Mouse (Mus musculus): ENCODE results near the gene Acad11. TPM values are rescaled to one million over a fixed set of nuclear protein-coding genes. Genes with fewer than 3 reads are reported as not detected.

Acad11 gene
- polyA plus RNA-seq, 1 experiment from 2014 or later: 25.2 TPM

DNA sequence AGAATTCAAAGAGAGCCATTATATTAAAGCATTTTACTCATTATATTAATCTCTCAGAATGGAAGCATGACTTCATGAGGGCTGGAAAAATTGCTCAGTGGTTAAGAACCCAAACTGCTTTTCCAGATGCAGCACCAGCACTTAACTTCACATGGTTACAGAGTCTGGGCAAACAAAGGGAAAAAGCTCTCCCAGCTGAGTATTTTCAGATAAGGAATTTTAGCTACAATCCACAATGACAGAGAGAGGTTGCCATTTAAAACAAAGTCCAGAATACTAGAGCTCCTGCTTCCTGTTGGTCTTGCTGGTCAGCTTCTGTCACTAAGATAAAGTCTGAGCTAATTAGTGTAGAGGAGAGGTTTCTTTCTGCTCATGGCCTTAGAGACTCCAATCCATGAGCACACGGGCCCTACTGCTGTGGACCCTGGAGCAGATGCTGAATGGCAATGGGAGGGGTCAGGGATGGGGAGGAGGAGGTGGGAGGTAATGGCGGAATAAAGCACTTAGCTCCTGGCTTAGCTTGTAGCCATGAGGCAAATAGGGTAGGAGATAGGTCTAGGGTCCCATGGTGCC, 45.5 kb downstream of the Acad11 start:
- Histone ChIP-seq H3K36me3 (replicated peaks) (no peaks in the 10 kb centered on the region), H3K4me3 (replicated peaks) (no peak overlapping the region), H3K4me1 (replicated peaks) (no peaks in the 10 kb centered on the region), H3K27me3 (no peaks in the 10 kb centered on the region), H3K4me2 (no peak overlapping the region), H3K9me3 (replicated peaks) (no peaks in the 10 kb centered on the region), H3K9ac (no peak overlapping the region), H3K27ac (replicated peaks) (no peak overlapping the region)
- WGBS (ENCODE audit: insufficient replicate concordance): 54% methylated on average over 2 of the region's 2 CpGs
- no peak for ATAC-seq (ENCODE audit: insufficient read depth)

GRCm38 (mm10) chr9:104109151-104109550, 46.0 kb downstream of the Acad11 start:
- H3K9ac ChIP-seq: no peak overlapping the region
- H3K4me2 ChIP-seq: no peak overlapping the region
- H3K9me3 ChIP-seq (replicated peaks): no peaks in the 10 kb centered on the region
- H3K27me3 ChIP-seq: no peaks in the 10 kb centered on the region
- ATAC-seq (ENCODE audit: insufficient read depth): no peak
- whole genome bisulfite sequencing (ENCODE audit: insufficient replicate concordance): 84% methylated on average over 5 of the region's 5 CpGs
- H3K4me1 ChIP-seq (replicated peaks): no peaks in the 10 kb centered on the region
- no peak overlapping the region for H3K4me3 ChIP-seq (replicated peaks)
- no peak overlapping the region for H3K27ac ChIP-seq (replicated peaks)
- no peaks in the 10 kb centered on the region for H3K36me3 ChIP-seq (replicated peaks)

GRCm38 (mm10) chr9:104123101-104123500, 59.9 kb downstream of the Acad11 start:
- 0 out of 2 replicates have a peak, but pooled peaks cover 4% of the 10 kb centered on the region for H3K36me3 ChIP-seq (replicated peaks)
- no peaks in the 10 kb centered on the region for H3K4me1 ChIP-seq (replicated peaks)
- no peak overlapping the region for H3K4me2 ChIP-seq
- no peak overlapping the region for H3K9ac ChIP-seq
- H3K27me3 ChIP-seq: no peaks in the 10 kb centered on the region
- no peak overlapping the region for H3K4me3 ChIP-seq (replicated peaks)
- no peaks in the 10 kb centered on the region for H3K9me3 ChIP-seq (replicated peaks)
- ATAC-seq (ENCODE audit: insufficient read depth): no peak
- H3K27ac ChIP-seq (replicated peaks): no peak overlapping the region
- WGBS (ENCODE audit: insufficient replicate concordance): 27% methylated on average over 5 of the region's 5 CpGs

DNA sequence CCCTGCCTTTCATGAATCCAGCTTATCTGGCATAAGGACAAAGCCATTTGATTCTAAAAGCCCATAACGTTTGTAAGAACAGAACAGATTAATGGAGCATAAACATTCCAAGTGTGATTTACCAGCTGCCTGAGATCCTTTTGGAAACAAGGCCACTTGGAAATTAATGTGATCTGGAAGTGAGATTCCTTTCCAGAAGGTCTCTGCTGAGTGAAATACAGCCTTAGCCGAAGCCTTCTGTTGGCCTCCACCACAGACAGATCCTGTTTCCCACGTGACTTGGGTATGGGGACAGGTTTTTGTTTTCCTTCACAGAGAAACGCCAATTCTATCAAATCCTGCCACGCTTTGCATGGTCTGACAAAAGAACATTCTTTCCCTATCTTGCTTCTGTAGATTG, 60.4 kb downstream of the Acad11 start:
- no peak for ATAC-seq (ENCODE audit: insufficient read depth)
- no peaks in the 10 kb centered on the region for H3K27me3 ChIP-seq
- H3K4me2 ChIP-seq: no peak overlapping the region
- H3K4me3 ChIP-seq (replicated peaks): no peak overlapping the region
- 0 out of 2 replicates have a peak, but pooled peaks cover 4% of the 10 kb centered on the region for H3K36me3 ChIP-seq (replicated peaks)
- no peaks in the 10 kb centered on the region for H3K4me1 ChIP-seq (replicated peaks)
- no peak overlapping the region for H3K9ac ChIP-seq
- no peaks in the 10 kb centered on the region for H3K9me3 ChIP-seq (replicated peaks)
- 47% methylated on average over 5 of the region's 5 CpGs for WGBS (ENCODE audit: insufficient replicate concordance)
- H3K27ac ChIP-seq (replicated peaks): no peak overlapping the region

- H3K4me2 ChIP-seq: no peak within 1 kb of the TSS
- H3K27me3 ChIP-seq: no peaks in the 10 kb centered on the region
- H3K4me1 ChIP-seq (replicated peaks): no peaks in the 10 kb centered on the region
- H3K36me3 ChIP-seq (replicated peaks): 0 out of 2 replicates have a peak, but pooled peaks cover 4% of the 10 kb centered on the region
- no peak within 1 kb of the TSS for H3K9ac ChIP-seq
- H3K27ac ChIP-seq (replicated peaks): no peak within 1 kb of the TSS
- H3K9me3 ChIP-seq (replicated peaks): no peaks in the 10 kb centered on the region
- ATAC-seq (ENCODE audit: insufficient read depth): no peak
- H3K4me3 ChIP-seq (replicated peaks): no peak within 1 kb of the TSS
- WGBS (ENCODE audit: insufficient replicate concordance): 67% methylated on average over 3 of the region's 3 CpGs
Measured at GRCm38 (mm10) chr9:104126833-104127232, 63.7 kb downstream of the Acad11 start, which contains the start of gene Ackr4. Ackr4 (minus strand) TSS chr9:104126933.

- H3K36me3 ChIP-seq (replicated peaks): 0 out of 2 replicates have a peak, but pooled peaks cover 2% of the 10 kb centered on the region
- no peak overlapping the region for H3K27ac ChIP-seq (replicated peaks)
- ATAC-seq (ENCODE audit: insufficient read depth): no peak
- 50% methylated on average over 2 of the region's 2 CpGs for WGBS (ENCODE audit: insufficient replicate concordance)
- H3K9me3 ChIP-seq (replicated peaks): no peaks in the 10 kb centered on the region
- no peak overlapping the region for H3K4me3 ChIP-seq (replicated peaks)
- H3K9ac ChIP-seq: no peak overlapping the region
- H3K4me1 ChIP-seq (replicated peaks): no peaks in the 10 kb centered on the region
- no peak overlapping the region for H3K4me2 ChIP-seq
- no peaks in the 10 kb centered on the region for H3K27me3 ChIP-seq
Measured at GRCm38 (mm10) chr9:104128110-104128509, 64.9 kb downstream of the Acad11 start.

DNA sequence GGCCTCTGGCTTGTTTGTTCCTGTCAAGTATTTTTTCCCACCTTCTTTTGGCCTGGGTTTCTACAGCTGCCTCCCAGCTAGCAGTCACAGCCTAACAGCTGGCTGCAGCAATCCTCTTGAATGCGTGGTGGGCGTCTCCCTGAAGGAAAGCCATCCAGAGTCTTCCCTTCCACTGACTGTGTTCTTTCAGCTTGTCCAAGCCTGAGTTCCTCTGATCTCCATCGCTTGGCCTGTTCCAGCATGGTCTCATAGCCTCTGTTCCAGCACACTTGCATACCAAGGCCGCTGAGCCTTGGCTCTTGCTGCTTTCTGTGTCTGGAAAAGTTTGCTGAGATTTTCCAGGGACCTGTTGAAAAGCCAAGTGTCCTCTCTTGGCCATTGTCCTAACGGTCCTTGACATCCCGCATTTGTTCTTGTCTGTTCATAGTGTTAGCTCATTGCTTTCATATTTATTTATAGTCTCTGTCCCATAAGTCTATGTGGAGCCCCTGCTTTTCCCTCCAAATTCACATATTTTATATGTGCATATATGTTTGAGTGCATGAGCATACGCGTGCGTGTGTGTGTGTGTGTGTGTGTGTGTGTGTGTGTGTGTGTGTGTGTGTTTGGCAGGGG, 67.1 kb downstream of the Acad11 start:
- H3K27me3 ChIP-seq: no peaks in the 10 kb centered on the region
- no peak overlapping the region for H3K27ac ChIP-seq (replicated peaks)
- 67% methylated on average over 9 of the region's 9 CpGs for WGBS (ENCODE audit: insufficient replicate concordance)
- H3K36me3 ChIP-seq (replicated peaks): no peaks in the 10 kb centered on the region
- no peak overlapping the region for H3K4me2 ChIP-seq
- H3K4me3 ChIP-seq (replicated peaks): no peak overlapping the region
- no peak overlapping the region for H3K9ac ChIP-seq
- no peak for ATAC-seq (ENCODE audit: insufficient read depth)
- H3K4me1 ChIP-seq (replicated peaks): no peaks in the 10 kb centered on the region
- H3K9me3 ChIP-seq (replicated peaks): no peaks in the 10 kb centered on the region

- H3K27ac ChIP-seq (replicated peaks): no peak overlapping the region
- no peaks in the 10 kb centered on the region for H3K27me3 ChIP-seq
- no peaks in the 10 kb centered on the region for H3K9me3 ChIP-seq (replicated peaks)
- no peaks in the 10 kb centered on the region for H3K36me3 ChIP-seq (replicated peaks)
- WGBS (ENCODE audit: insufficient replicate concordance): 50% methylated on average over 6 of the region's 6 CpGs
- H3K4me1 ChIP-seq (replicated peaks): no peaks in the 10 kb centered on the region
- H3K4me2 ChIP-seq: no peak overlapping the region
- no peak overlapping the region for H3K9ac ChIP-seq
- H3K4me3 ChIP-seq (replicated peaks): no peak overlapping the region
- ATAC-seq (ENCODE audit: insufficient read depth): no peak
Measured at GRCm38 (mm10) chr9:104140351-104140750, 77.2 kb downstream of the Acad11 start.

- H3K4me3 ChIP-seq (replicated peaks): no peak overlapping the region
- no peaks in the 10 kb centered on the region for H3K27me3 ChIP-seq
- H3K9me3 ChIP-seq (replicated peaks): no peaks in the 10 kb centered on the region
- no peak overlapping the region for H3K27ac ChIP-seq (replicated peaks)
- 67% methylated on average over 14 of the region's 14 CpGs for WGBS (ENCODE audit: insufficient replicate concordance)
- H3K4me1 ChIP-seq (replicated peaks): no peaks in the 10 kb centered on the region
- H3K36me3 ChIP-seq (replicated peaks): no peaks in the 10 kb centered on the region
- H3K9ac ChIP-seq: no peak overlapping the region
- no peak for ATAC-seq (ENCODE audit: insufficient read depth)
- no peak overlapping the region for H3K4me2 ChIP-seq
Measured at GRCm38 (mm10) chr9:104142805-104143204, 79.6 kb downstream of the Acad11 start.

DNA sequence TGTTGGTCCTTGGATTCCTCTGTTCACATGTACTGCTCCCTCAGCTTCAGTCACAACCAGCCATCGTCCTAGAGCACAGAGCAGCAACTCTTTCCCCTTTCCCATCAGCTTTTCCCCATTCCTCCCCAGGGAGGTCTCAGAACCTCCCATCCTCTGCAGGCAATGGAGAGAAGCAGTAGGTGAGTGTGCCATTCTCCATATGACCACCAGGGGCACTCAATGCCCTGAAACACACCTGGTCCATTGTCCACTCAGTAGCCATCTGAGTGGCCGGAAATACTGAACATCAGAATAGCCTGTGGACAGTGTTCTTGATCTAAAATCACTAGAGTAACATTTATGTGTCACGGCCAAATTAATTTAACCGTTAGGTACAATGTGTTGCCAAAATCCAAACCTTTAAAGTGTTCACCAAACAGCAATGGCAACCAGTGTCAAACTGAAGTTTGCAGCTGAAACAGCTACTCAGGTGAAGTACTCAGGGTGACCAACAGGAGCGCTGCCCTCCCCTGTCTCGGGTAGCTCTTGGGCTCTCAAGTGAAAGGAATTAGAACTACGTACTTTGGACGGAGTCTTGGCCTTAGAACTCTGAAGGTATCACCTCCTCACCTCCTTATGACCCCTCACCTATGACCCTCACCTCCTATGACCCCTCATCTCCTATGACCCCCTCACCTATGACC, 81.3 kb downstream of the Acad11 start:
- Histone ChIP-seq H3K9me3 (replicated peaks) (no peaks in the 10 kb centered on the region), H3K4me2 (no peak overlapping the region), H3K27ac (replicated peaks) (no peak overlapping the region), H3K36me3 (replicated peaks) (no peaks in the 10 kb centered on the region), H3K9ac (no peak overlapping the region), H3K27me3 (no peaks in the 10 kb centered on the region), H3K4me3 (replicated peaks) (no peak overlapping the region), H3K4me1 (replicated peaks) (no peaks in the 10 kb centered on the region)
- no peak for ATAC-seq (ENCODE audit: insufficient read depth)
- WGBS (ENCODE audit: insufficient replicate concordance): 66% methylated on average over 8 of the region's 8 CpGs

DNA sequence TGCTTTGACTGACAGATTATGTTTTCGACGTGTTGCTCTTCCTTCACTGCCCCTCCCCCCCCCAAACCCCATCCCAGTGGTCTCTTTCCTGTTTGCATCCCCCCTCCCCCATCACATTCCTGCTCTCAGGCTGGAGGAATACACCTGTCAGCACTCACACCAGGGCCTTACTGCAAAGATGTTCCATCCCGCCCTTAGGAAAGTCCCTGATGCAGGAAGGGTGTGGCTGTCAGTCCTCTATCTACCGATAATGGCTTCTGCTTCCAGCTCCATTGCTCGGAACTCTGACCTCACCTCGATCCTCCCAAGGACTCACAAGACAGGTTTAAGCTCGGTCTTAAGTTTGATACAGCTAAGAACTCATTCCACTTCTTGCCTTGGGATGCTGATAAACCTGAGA, 83.5 kb downstream of the Acad11 start:
- WGBS (ENCODE audit: insufficient replicate concordance): 65% methylated on average over 7 of the region's 7 CpGs
- Histone ChIP-seq H3K4me2 (no peak overlapping the region), H3K9me3 (replicated peaks) (no peaks in the 10 kb centered on the region), H3K9ac (no peak overlapping the region), H3K4me3 (replicated peaks) (no peak overlapping the region), H3K4me1 (replicated peaks) (no peaks in the 10 kb centered on the region), H3K27me3 (no peaks in the 10 kb centered on the region), H3K27ac (replicated peaks) (no peak overlapping the region), H3K36me3 (replicated peaks) (peaks cover 10% of the 10 kb centered on the region)
- ATAC-seq (ENCODE audit: insufficient read depth): no peak
